Mouse (Mus musculus) liver, adult 2 months (tissue): ENCODE measurements around the gene Lbhd2. TPM values are rescaled to one million over a fixed set of nuclear protein-coding genes. Genes with fewer than 3 reads are reported as not detected.

Source experiments
- DNase-seq: peaks from one replicate; pipeline ENCODE4 v3.0.0-alpha.2; 2011; ENCODE audit warnings: low read depth, low spot score; ENCODE audit errors: extremely low read depth
- H3K27ac ChIP-seq: fragments of 200-500 bp; replicated peaks from 2 replicates; pipeline ENCODE4 v1.5.1; 2012; ENCODE audit warnings: low read depth, mild to moderate bottlenecking, control low read depth, inconsistent platforms, low read length; ENCODE audit not compliant: insufficient read depth
- H3K27me3 ChIP-seq: fragments of 200-500 bp; 2 replicates; pipeline ENCODE4 v1.6.1; 2012; ENCODE audit warnings: mild to moderate bottlenecking, moderate library complexity, low read length, inconsistent platforms; ENCODE audit not compliant: control insufficient read depth, insufficient read depth
- H3K36me3 ChIP-seq: fragments of 200-500 bp; 2 replicates; pipeline ENCODE4 v1.6.1; 2012; ENCODE audit warnings: low read length, inconsistent platforms; ENCODE audit not compliant: control insufficient read depth, insufficient read depth
- H3K4me1 ChIP-seq: fragments of 200-500 bp; 2 replicates; pipeline ENCODE4 v1.6.1; 2011; ENCODE audit warnings: low read length; ENCODE audit not compliant: control insufficient read depth, insufficient read depth
- H3K4me3 ChIP-seq: fragments of 200-500 bp; 2 replicates; pipeline ENCODE4 v1.5.1; 2011; ENCODE audit warnings: low read depth, mild to moderate bottlenecking, control low read depth, low read length, moderate library complexity; ENCODE audit not compliant: insufficient read depth
- H3K79me2 ChIP-seq: fragments of 200-500 bp; 2 replicates; pipeline ENCODE4 v1.6.1; 2012; ENCODE audit warnings: inconsistent platforms, mild to moderate bottlenecking, low read length, moderate library complexity; ENCODE audit not compliant: control insufficient read depth, insufficient read depth
- H3K9ac ChIP-seq: fragments of 200-500 bp; 2 replicates; pipeline ENCODE4 v1.6.1; 2012; ENCODE audit warnings: low read depth, mild to moderate bottlenecking, control low read depth, inconsistent platforms, low read length
- CTCF ChIP-seq: fragments of 200-500 bp; IDR thresholded peaks from 2 replicates; pipeline ENCODE4 v1.5.1; 2011; ENCODE audit warnings: low read depth, low read length, control low read depth
- POLR2A ChIP-seq: fragments of 200-500 bp; IDR thresholded peaks from 2 replicates; pipeline ENCODE4 v1.6.1; 2011; ENCODE audit warnings: low read length, control low read depth; ENCODE audit not compliant: insufficient read depth; ENCODE audit errors: extremely low read depth
- WGBS: fragments of 180-500 bp; shearing (Covaris S2); methylation state at CpG from one replicate; pipeline ENCODE4 v1.1.7; 2018; 5-methylcytosine and 5-hydroxymethylcytosine counted together
- polyA plus RNA-seq: library from polyadenylated mRNA; depleted of rRNA; stranded (reverse); fragments of >200 nt; gene quantifications from 2 replicates; pipeline ENCODE4 v1.2.3, GENCODE M21; 2012
- total RNA-seq: library from RNA; depleted of rRNA; stranded (reverse); fragments of >200 nt; gene quantifications from 2 replicates; pipeline ENCODE4 v1.2.3, GENCODE M21; 2014

The Lbhd2 gene
- total and polyA plus RNA-seq, 2 experiments, result not detected

GRCm38 (mm10) chr12:111377376-111377973, 29.1 kb upstream of the Lbhd2 start, which contains the start of gene Cdc42bpb:
Gene Cdc42bpb (minus strand): TSS chr12:111377718.
- Histone ChIP-seq H3K27me3 (no peaks in the 10 kb centered on the region), H3K79me2 (peaks cover 14% of the 10 kb centered on the region), H3K9ac (peak within 1 kb of the TSS; percentile 96), H3K4me3 (peak within 1 kb of the TSS; percentile 93), H3K4me1 (peaks cover 12% of the 10 kb centered on the region), H3K36me3 (no peaks in the 10 kb centered on the region), H3K27ac (peak within 1 kb of the TSS; percentile 93)
- 2% methylated on average over 94 of the region's 94 CpGs for WGBS
- no peak for TF ChIP-seq CTCF
- peak; percentile 86 for TF ChIP-seq POLR2A
- peak; percentile 75 for DNase-seq

- Histone ChIP-seq H3K9ac (peak overlapping the region; percentile 84), H3K36me3 (no peaks in the 10 kb centered on the region), H3K27ac (peak overlapping the region; percentile 75), H3K79me2 (peaks cover 14% of the 10 kb centered on the region), H3K4me1 (peaks cover 8% of the 10 kb centered on the region), H3K4me3 (peak overlapping the region; percentile 78), H3K27me3 (no peaks in the 10 kb centered on the region)
- DNase-seq, result peak; percentile 42
- TF ChIP-seq POLR2A (no peak), CTCF (peak; percentile 27)
- under 1% methylated on average over 32 of the region's 32 CpGs for WGBS
Measured at GRCm38 (mm10) chr12:111377986-111378490, 28.6 kb upstream of the Lbhd2 start.

- H3K4me1 ChIP-seq, result peaks cover 6% of the 10 kb centered on the region
- H3K4me3 ChIP-seq, result no peak overlapping the region
- H3K79me2 ChIP-seq, result peaks cover 12% of the 10 kb centered on the region
- no peak for DNase-seq
- no peak overlapping the region for H3K9ac ChIP-seq
- WGBS, result 72% methylated on average over 12 of the region's 12 CpGs
- H3K27me3 ChIP-seq, result no peaks in the 10 kb centered on the region
- H3K27ac ChIP-seq, result no peak overlapping the region
- H3K36me3 ChIP-seq, result no peaks in the 10 kb centered on the region
- no peak for TF ChIP-seq POLR2A
- TF ChIP-seq CTCF, result no peak
Measured at GRCm38 (mm10) chr12:111378812-111379211, 27.8 kb upstream of the Lbhd2 start.

GRCm38 (mm10) chr12:111385883-111386641, 20.5 kb upstream of the Lbhd2 start:
- Histone ChIP-seq H3K27me3 (no peaks in the 10 kb centered on the region), H3K4me1 (peaks cover 2% of the 10 kb centered on the region; the same call in 1 of the 2 replicates), H3K27ac (no peak overlapping the region), H3K36me3 (no peaks in the 10 kb centered on the region), H3K79me2 (no peaks in the 10 kb centered on the region), H3K4me3 (no peak overlapping the region), H3K9ac (no peak overlapping the region)
- DNase-seq, result no peak
- TF ChIP-seq POLR2A (no peak), CTCF (no peak)
- 70% methylated on average over 13 of the region's 13 CpGs for WGBS

GRCm38 (mm10) chr12:111386642-111387120, 19.9 kb upstream of the Lbhd2 start:
- H3K9ac ChIP-seq, result no peak overlapping the region

More at GRCm38 (mm10) chr12:111386642-111387120, 19.9 kb upstream of the Lbhd2 start:
- 53% methylated on average over 8 of the region's 8 CpGs for WGBS
- no peak for TF ChIP-seq POLR2A
- TF ChIP-seq CTCF, result no peak
- H3K27ac ChIP-seq, result no peak overlapping the region
- H3K4me3 ChIP-seq, result no peak overlapping the region
- H3K27me3 ChIP-seq, result no peaks in the 10 kb centered on the region
- H3K36me3 ChIP-seq, result no peaks in the 10 kb centered on the region
- no peaks in the 10 kb centered on the region for H3K79me2 ChIP-seq
- peaks cover 2% of the 10 kb centered on the region; the same call in 1 of the 2 replicates for H3K4me1 ChIP-seq
- DNase-seq, result peak; percentile 36
